Mouse (Mus musculus) kidney, adult 11 months (tissue): Measurements from ENCODE around the gene Adora3.

Source experiments
- DNase-seq: peaks from one replicate; pipeline ENCODE4 v3.0.0; 2022

Adora3 gene

DNA sequence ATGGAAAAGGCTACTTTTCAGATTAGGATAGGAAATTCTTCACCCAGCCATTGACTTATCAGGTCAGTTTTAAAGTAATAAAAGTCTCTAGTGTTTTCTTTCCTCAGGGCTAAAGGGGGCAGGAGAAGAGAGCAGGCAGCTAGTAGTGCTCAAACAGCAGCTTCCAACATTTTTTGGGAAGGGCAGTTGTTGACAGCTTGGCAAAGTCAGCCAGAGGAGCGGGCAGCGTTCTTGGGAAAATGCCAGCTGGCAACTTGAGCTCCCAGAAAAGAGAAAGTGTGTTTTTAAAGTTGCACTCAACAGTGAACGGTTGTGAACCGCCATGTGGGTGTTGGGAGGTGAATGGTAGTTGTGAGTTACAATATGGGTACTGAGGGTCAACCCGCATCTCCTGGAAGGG lies 64.4 kb downstream of the Adora3 start:
- peak; percentile 46 for DNase-seq

DNA sequence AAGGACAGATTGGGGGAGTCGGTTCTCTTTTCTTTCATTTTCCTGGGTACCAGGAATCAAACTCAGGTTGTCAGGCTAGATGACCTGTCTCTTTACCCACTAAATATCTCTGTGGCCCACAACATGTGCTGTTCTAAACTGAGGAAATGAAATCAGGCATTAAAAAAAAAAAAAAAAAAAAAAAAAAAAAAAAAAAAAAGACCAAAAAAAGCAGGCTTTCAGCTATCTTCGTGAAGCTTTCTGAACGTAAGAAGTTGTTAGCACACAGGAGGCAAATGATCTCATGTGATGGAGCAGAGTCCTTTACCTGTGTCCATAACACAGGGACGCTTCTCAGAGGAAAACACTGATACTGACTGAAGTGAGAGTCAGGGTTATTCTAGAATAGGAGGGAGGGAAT lies 65.5 kb downstream of the Adora3 start:
- DNase-seq: no peak

DNA sequence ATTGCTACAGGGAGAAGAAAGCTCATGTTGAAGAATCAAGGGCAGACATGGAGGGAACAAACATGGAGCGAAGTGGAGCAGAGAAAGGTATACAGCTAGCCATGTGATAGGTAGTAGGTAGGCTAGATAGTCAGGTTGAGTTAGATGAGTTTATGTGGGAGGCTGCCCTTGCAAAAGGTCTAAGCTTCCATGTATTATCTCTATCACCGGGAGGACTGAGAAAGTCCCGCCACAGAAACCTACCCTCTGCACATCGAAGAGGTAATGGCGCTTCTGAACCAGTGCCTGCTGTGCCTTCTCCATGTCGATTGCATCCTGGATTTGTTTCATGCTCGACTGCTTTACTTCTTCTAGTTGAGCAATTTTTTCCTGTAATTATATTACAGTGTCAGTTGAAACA lies 80.7 kb downstream of the Adora3 start:
- no peak for DNase-seq

- DNase-seq: no peak
These were observed 86.6 kb downstream of the Adora3 start for GRCm38 (mm10) chr3:105957235-105957634.

GRCm38 (mm10) chr3:105958204-105958603 lies 87.5 kb downstream of the Adora3 start:
- DNase-seq: no peak
